15 mouse cellular contexts compared by ENCODE assay signal in the genomic region with DNA sequence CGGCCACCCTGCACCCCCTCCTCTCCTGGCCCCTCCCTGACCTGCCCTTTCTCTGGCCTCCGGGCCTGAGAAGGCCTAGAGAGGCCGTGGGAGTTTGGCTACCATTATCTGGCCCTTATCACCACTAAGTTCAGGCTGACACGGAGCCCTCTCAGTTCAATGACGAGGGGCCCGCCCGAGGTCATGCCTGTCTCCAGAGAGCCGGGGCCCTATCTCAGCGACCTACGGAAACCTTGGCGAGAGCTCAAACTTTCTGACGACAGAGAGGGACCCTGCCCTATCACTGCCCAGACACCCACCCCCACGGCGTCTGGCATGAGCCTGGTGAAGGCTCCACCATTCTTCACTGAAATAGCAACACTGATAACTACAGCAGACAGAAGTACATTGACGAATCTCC. TPM values are rescaled to one million over a fixed set of nuclear protein-coding genes. Genes with fewer than 3 reads are reported as not detected.
A peak's percentile ranks its signal among the peaks of the same experiment; 100 is the strongest.
DNase-seq lines count a peak whose midpoint lies in the region; ATAC-seq and TF ChIP-seq lines count a peak whose summit lies in the region.
"Had no signal": no experiment of that assay in that cellular context is flagged by ENCODE, and none has a peak within 500 bp of the region (broad histone marks: within the 10 kb centered on the region; RNA-seq: fewer than 3 reads in every experiment).

No protein-coding gene starts in this region.

- peak overlapping the region; percentile 63 for H3K27ac ChIP-seq in liver, embryonic 16.5 days (ENCODE audit: low read length)
- H3K27ac ChIP-seq in forebrain, postnatal 0 days (ENCODE audit: low read depth, low read length): no peak overlapping the region
- H3K27ac ChIP-seq: embryonic facial prominence, embryonic 12.5 days had no signal

- peaks cover 16% of the 10 kb centered on the region for H3K27me3 ChIP-seq in liver, embryonic 16.5 days (ENCODE audit: control insufficient read depth, insufficient read depth, low read depth, low read length)
- H3K27me3 ChIP-seq in forebrain, postnatal 0 days (ENCODE audit: insufficient read depth, low read length): no peaks in the 10 kb centered on the region
- H3K27me3 ChIP-seq: embryonic facial prominence, embryonic 12.5 days had no signal

- DNase-seq in embryo, embryonic 10 days (ENCODE audit: low spot score): peak; percentile 28
- DNase-seq in embryo, embryonic 10.5 days (ENCODE audit: low spot score): no peak
- peak; percentile 99 for DNase-seq in heart, adult 11 months
- peak; percentile 69 to 77 for DNase-seq in heart, postnatal 14 days
- no peak for DNase-seq in forebrain, postnatal 0 days
- no peak for DNase-seq in lung, postnatal 10 days
- DNase-seq in retina, embryonic 14.5 days (ENCODE audit: low spot score): no peak
- DNase-seq: adrenal gland, postnatal 25 days; cerebellum, adult 11-12 months; kidney, adult 18-20 months had no signal

- H3K36me3 ChIP-seq in liver, embryonic 16.5 days (ENCODE audit: control insufficient read depth, insufficient read depth): no peaks in the 10 kb centered on the region
- H3K36me3 ChIP-seq in forebrain, postnatal 0 days (ENCODE audit: insufficient read depth): no peaks in the 10 kb centered on the region
- H3K36me3 ChIP-seq: embryonic facial prominence, embryonic 12.5 days had no signal

- no peaks in the 10 kb centered on the region; the same call in 1 of the 2 replicates for H3K9me3 ChIP-seq in liver, embryonic 16.5 days (replicated peaks; ENCODE audit: control insufficient read depth, low read length)
- H3K9me3 ChIP-seq in forebrain, postnatal 0 days (ENCODE audit: low read length): no peaks in the 10 kb centered on the region
- H3K9me3 ChIP-seq: embryonic facial prominence, embryonic 12.5 days had no signal

- intact Hi-C loops in heart, postnatal 14 days (cut with DNase I): loop anchor here (2.0 kb wide), 1 partner anchor 305 kb away; no protein-coding TSS in a partner anchor

- no peak for TF ChIP-seq CTCF in forebrain, postnatal 0 days (IDR thresholded peaks at IDR 0.05; ENCODE audit: low read depth)

- peaks cover 30% of the 10 kb centered on the region for H3K4me1 ChIP-seq in liver, embryonic 16.5 days (ENCODE audit: control insufficient read depth, low read depth, low read length)
- no peaks in the 10 kb centered on the region for H3K4me1 ChIP-seq in forebrain, postnatal 0 days (ENCODE audit: insufficient read depth)
- H3K4me1 ChIP-seq: embryonic facial prominence, embryonic 12.5 days had no signal

- 8% methylated on average over 15 of the region's 15 CpGs for WGBS in liver, embryonic 16.5 days (ENCODE audit: insufficient replicate concordance)
- 86% methylated on average over 15 of the region's 15 CpGs for WGBS in forebrain, postnatal 0 days

- H3K4me2 ChIP-seq in liver, embryonic 16.5 days (ENCODE audit: low read depth, low read length): peak overlapping the region; percentile 58
- no peak overlapping the region for H3K4me2 ChIP-seq in forebrain, postnatal 0 days (ENCODE audit: low read depth)
- H3K4me2 ChIP-seq: embryonic facial prominence, embryonic 12.5 days had no signal

- H3K9ac ChIP-seq in liver, embryonic 16.5 days (ENCODE audit: low read depth, low read length): peak overlapping the region; percentile 54
- no peak overlapping the region for H3K9ac ChIP-seq in forebrain, postnatal 0 days
- H3K9ac ChIP-seq: embryonic facial prominence, embryonic 12.5 days had no signal

- 0 out of 2 replicates have a peak overlapping the region, but pooled peaks have one; percentile 5 for H3K4me3 ChIP-seq in liver, embryonic 16.5 days (ENCODE audit: low read depth, low read length)
- no peak overlapping the region for H3K4me3 ChIP-seq in forebrain, postnatal 0 days (ENCODE audit: low read depth, low read length)
- H3K4me3 ChIP-seq: embryonic facial prominence, embryonic 12.5 days had no signal

- ATAC-seq in liver, embryonic 16.5 days (ENCODE audit: low read depth): peak; percentile 78
- ATAC-seq in forebrain, postnatal 0 days: no peak

RNA-seq across cellular contexts. Expression of a gene that starts 17.9 kb away (rescaled TPM):
- total RNA-seq in heart, postnatal 14 days (2021): not detected
- polyA plus RNA-seq in liver, embryonic 16.5 days (2015; fragmentation: Nextera tagmentation; extraction: Ambion mirVana): not detected in 2 replicates
- total RNA-seq in forebrain, postnatal 0 days (2014; rRNA removed): not detected in 2 replicates
- polyA plus RNA-seq in forebrain, postnatal 0 days (2015; fragmentation: Nextera tagmentation; extraction: Ambion mirVana): not detected in 2 replicates
- total RNA-seq: adrenal gland, postnatal 25 days; layer of hippocampus, adult 8-10 months; monocyte, adult 5-6 weeks had no signal
- polyA plus RNA-seq: embryonic facial prominence, embryonic 12.5 days; limb, embryonic 14.5 days had no signal

RNA-seq across cellular contexts. Expression of a gene that starts 20.9 kb away (rescaled TPM):
- total RNA-seq in heart, postnatal 14 days (2021): under 1 TPM; 0.38 to 0.44 TPM
- not detected in 2 replicates for polyA plus RNA-seq in liver, embryonic 16.5 days (2015; fragmentation: Nextera tagmentation; extraction: Ambion mirVana)
- total RNA-seq in forebrain, postnatal 0 days (2014; rRNA removed): 0.14 TPM in 1 of 2 replicates, not detected in the other
- polyA plus RNA-seq in forebrain, postnatal 0 days (2015; fragmentation: Nextera tagmentation; extraction: Ambion mirVana): 0.10 TPM in 1 of 2 replicates, not detected in the other
- total RNA-seq: monocyte, adult 5-6 weeks had no signal
- polyA plus RNA-seq: embryonic facial prominence, embryonic 12.5 days had no signal

RNA-seq across cellular contexts. Expression of a gene that starts 56.1 kb away (rescaled TPM):
- not detected for total RNA-seq in heart, postnatal 14 days (2021)
- polyA plus RNA-seq in liver, embryonic 16.5 days (2015; fragmentation: Nextera tagmentation; extraction: Ambion mirVana): not detected in 2 replicates
- total RNA-seq in forebrain, postnatal 0 days (2014; rRNA removed): not detected in 2 replicates
- not detected in 2 replicates for polyA plus RNA-seq in forebrain, postnatal 0 days (2015; fragmentation: Nextera tagmentation; extraction: Ambion mirVana)
- total RNA-seq: adrenal gland, postnatal 25 days; layer of hippocampus, adult 8-10 months; monocyte, adult 5-6 weeks had no signal
- polyA plus RNA-seq: embryonic facial prominence, embryonic 12.5 days; limb, embryonic 14.5 days had no signal

Comparison
In these comparisons a context has a peak if more than half of its experiments do, and no peak if none do; other contexts are left out.
1. DNase-seq: peak in embryo, embryonic 10 days (single experiment), heart, adult 11 months (single experiment) and heart, postnatal 14 days (2 of 2); none in embryo, embryonic 10.5 days (single experiment), forebrain, postnatal 0 days (single experiment), lung, postnatal 10 days (single experiment) and retina, embryonic 14.5 days (single experiment).